Mouse (Mus musculus) heart, embryonic 13.5 days (tissue): Measurements from ENCODE around the gene Mob2. TPM values are rescaled to one million over a fixed set of nuclear protein-coding genes. Genes with fewer than 3 reads are reported as not detected.

Experiments used
- ATAC-seq: fragments of 200-750 bp; cut with Nextera tagmentation; 2 replicates; pipeline ENCODE4 v1.8.0; 2017; ENCODE audit warnings: moderate TSS enrichment; ENCODE audit not compliant: insufficient number of reproducible peaks, low FRiP score, low TSS enrichment; ENCODE audit errors: extremely low read depth
- H3K27ac ChIP-seq: fragments of 300-500 bp; sonication (generic); replicated peaks from 2 replicates; pipeline ENCODE4 v1.5.1; 2015; ENCODE audit warnings: moderate library complexity, mild to moderate bottlenecking, inconsistent platforms
- H3K27me3 ChIP-seq: fragments of 300-500 bp; sonication (generic); replicated peaks from 2 replicates; pipeline ENCODE4 v1.6.1; 2015; ENCODE audit warnings: mild to moderate bottlenecking, inconsistent platforms
- H3K36me3 ChIP-seq: fragments of 300-500 bp; sonication (generic); 2 replicates; pipeline ENCODE4 v1.6.1; 2015; ENCODE audit warnings: mild to moderate bottlenecking, inconsistent platforms
- H3K4me1 ChIP-seq: fragments of 300-500 bp; sonication (generic); 2 replicates; pipeline ENCODE4 v1.6.1; 2015; ENCODE audit warnings: inconsistent platforms
- H3K4me2 ChIP-seq: fragments of 300-500 bp; sonication (generic); 2 replicates; pipeline ENCODE4 v1.6.1; 2015; ENCODE audit warnings: inconsistent platforms, mild to moderate bottlenecking, moderate library complexity
- H3K4me3 ChIP-seq: fragments of 300-500 bp; sonication (generic); 2 replicates; pipeline ENCODE4 v1.5.1; 2015; ENCODE audit warnings: moderate library complexity, mild to moderate bottlenecking, inconsistent platforms
- H3K9ac ChIP-seq: fragments of 300-500 bp; sonication (generic); 2 replicates; pipeline ENCODE4 v1.6.1; 2015; ENCODE audit warnings: inconsistent platforms, mild to moderate bottlenecking, moderate library complexity
- H3K9me3 ChIP-seq: fragments of 300-500 bp; sonication (generic); 2 replicates; pipeline ENCODE4 v1.6.1; 2016; ENCODE audit warnings: inconsistent platforms
- WGBS: fragments of 180-500 bp; shearing (Covaris S2); methylation state at CpG from one replicate; pipeline ENCODE4 v1.1.7; 2015; ENCODE audit warnings: mixed read lengths; 5-methylcytosine and 5-hydroxymethylcytosine counted together
- polyA plus RNA-seq: library from polyadenylated mRNA; unstranded; fragments of >200 nt; fragmentation: Nextera tagmentation; extraction: Ambion mirVana; gene quantifications from 2 replicates; pipeline ENCODE4 v1.2.1, GENCODE M21; 2015

The Mob2 gene
- polyA plus RNA-seq, 1 experiment from 2014 or later, result 42.8 TPM

DNA sequence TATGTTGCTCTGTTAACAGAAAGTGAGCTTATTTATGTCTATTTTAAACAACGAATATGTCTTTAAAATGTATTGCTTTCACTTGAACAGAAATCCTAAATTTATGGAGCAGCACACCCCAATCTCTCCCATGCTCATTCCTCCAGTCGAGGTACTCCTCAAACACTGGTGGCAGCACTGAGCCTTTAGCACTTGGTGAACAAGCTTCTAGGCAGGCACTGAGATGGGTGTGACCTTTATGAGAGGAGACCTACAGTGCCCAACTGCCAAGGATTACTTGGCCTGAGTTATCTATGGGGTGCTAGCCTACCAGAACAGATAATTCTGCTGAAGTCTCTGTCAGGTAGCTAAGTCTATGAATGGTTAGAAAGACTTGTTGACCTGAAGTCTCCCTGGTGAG lies 41.2 kb downstream of the Mob2 start:
- no peak overlapping the region for H3K27ac ChIP-seq
- H3K36me3 ChIP-seq, result peaks cover 15% of the 10 kb centered on the region
- WGBS, result 60% methylated on average over 2 of the region's 2 CpGs
- H3K4me2 ChIP-seq, result no peak overlapping the region
- no peaks in the 10 kb centered on the region for H3K9me3 ChIP-seq
- H3K4me1 ChIP-seq, result peaks cover 37% of the 10 kb centered on the region
- no peaks in the 10 kb centered on the region for H3K27me3 ChIP-seq
- no peak overlapping the region for H3K9ac ChIP-seq
- no peak overlapping the region for H3K4me3 ChIP-seq
- no peak for ATAC-seq

DNA sequence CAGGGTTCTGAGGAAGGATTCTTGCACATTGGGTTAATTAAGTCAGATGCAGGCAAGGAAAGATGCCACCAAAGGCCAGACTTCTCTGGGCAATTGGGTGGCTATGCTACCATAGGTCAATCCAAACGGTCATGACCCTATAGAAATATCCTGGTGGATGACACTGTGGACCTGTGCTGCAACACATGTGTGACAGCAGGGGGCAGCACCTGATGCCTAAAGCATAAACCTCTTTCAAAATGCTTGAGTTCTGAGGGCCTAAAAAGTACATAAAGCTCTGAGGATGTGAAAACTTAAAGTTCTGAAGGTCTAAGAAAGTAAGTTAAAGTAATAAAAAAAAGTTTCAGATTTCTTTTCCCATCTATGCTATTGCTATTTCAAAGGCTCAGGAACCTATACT lies 44.3 kb downstream of the Mob2 start:
- H3K9ac ChIP-seq, result no peak overlapping the region
- H3K27me3 ChIP-seq, result no peaks in the 10 kb centered on the region
- ATAC-seq, result no peak
- no peak overlapping the region for H3K4me2 ChIP-seq
- peaks cover 44% of the 10 kb centered on the region for H3K36me3 ChIP-seq
- H3K9me3 ChIP-seq, result no peaks in the 10 kb centered on the region
- H3K27ac ChIP-seq, result no peak overlapping the region
- no peak overlapping the region for H3K4me3 ChIP-seq
- 47% methylated on average over 1 of the region's 1 CpGs for WGBS
- H3K4me1 ChIP-seq, result peaks cover 28% of the 10 kb centered on the region

DNA sequence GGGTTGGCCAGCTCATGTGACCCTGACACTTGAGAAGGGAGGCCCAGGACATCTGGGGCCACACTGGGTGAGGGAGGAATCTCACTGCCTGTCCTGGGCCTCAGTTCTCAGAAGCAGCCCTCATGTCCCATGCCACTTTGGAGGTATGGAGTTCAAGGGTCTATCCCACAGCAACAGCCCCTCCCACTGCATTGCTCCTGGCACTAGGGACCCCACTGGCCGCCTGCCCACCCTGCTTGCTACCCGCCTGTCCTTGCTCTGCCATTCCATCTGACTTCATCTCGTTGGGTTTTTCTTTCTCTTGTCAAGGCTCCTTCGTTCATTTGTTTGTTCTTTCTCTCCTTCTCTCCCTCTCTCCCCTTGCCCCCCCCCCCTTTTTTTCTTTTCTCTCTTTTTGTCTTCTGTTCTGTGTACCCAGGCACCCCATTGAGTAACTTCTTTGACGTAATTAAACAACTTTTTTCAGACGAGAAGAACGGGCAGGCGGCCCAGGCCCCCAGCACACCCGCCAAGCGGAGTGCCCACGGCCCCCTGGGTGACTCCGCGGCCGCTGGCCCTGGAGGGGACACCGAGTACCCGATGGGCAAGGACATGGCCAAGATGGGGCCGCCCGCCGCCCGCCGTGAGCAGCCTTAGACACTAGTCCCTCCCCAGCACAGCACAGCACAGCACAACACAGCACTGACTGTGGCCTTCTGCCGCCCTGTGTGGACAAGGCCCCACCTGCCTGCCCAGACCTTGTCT lies 59.1 kb downstream of the Mob2 start:
- Histone ChIP-seq H3K4me1 (peaks cover 4% of the 10 kb centered on the region; the same call in 1 of the 2 replicates), H3K4me2 (no peak overlapping the region), H3K4me3 (no peak overlapping the region), H3K27me3 (no peaks in the 10 kb centered on the region), H3K36me3 (peaks cover 6% of the 10 kb centered on the region; the same call in 1 of the 2 replicates), H3K9me3 (no peaks in the 10 kb centered on the region), H3K27ac (no peak overlapping the region), H3K9ac (no peak overlapping the region)
- ATAC-seq, result no peak
- 85% methylated on average over 22 of the region's 22 CpGs for WGBS

DNA sequence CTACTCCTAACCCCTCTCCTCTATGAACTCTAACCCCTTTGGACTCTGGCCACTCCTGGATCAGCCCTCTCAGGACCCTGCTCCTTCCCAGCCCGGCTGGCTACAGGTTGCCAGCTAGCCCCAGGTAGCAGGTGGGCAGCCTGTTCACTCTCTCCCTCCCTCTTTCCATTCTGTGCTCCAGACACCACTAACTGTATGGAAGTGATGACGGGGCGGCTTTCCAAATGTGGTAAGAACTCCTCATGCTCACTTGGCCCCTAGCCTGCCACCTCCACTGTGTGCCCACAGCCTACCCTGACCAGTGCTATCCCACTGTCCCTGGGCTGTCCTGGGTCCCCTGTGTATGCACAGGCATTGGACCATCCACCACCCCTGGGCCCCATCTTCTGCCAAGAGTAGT lies 60.2 kb downstream of the Mob2 start:
- no peak overlapping the region for H3K4me3 ChIP-seq
- 89% methylated on average over 3 of the region's 3 CpGs for WGBS
- no peak for ATAC-seq

DNA sequence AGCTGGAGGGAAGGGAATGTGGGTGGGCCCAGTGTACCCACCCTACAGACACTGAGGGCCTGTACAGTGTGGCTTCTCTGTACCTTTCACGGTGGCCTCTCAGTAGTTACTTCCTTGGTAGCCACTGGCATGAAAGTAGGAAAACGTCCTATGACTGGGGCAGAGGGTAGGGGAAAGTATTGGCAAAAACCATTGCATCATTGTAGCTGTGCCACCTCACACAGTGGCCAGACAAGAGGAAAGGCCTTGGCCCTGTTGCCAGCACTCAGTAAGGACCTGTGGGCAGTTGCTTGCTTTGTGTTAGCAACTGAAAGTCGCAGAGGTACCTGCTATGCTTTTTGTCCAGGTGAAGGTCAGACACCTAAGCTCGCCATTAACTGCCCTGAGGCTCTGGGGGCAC lies 66.7 kb downstream of the Mob2 start:
- Histone ChIP-seq H3K27ac (no peak overlapping the region), H3K4me1 (no peaks in the 10 kb centered on the region), H3K27me3 (no peaks in the 10 kb centered on the region), H3K4me2 (no peak overlapping the region), H3K9me3 (no peaks in the 10 kb centered on the region), H3K9ac (no peak overlapping the region), H3K36me3 (no peaks in the 10 kb centered on the region), H3K4me3 (no peak overlapping the region)
- no peak for ATAC-seq
- WGBS, result 80% methylated on average over 4 of the region's 4 CpGs

More for the DNA sequence above, 60.2 kb downstream of the Mob2 start:
- no peak overlapping the region for H3K4me2 ChIP-seq
- no peaks in the 10 kb centered on the region for H3K27me3 ChIP-seq
- H3K9ac ChIP-seq, result no peak overlapping the region
- H3K9me3 ChIP-seq, result no peaks in the 10 kb centered on the region
- no peak overlapping the region for H3K27ac ChIP-seq
- H3K4me1 ChIP-seq, result peaks cover 4% of the 10 kb centered on the region; the same call in 1 of the 2 replicates
- H3K36me3 ChIP-seq, result peaks cover under 1% of the 10 kb centered on the region; the same call in 1 of the 2 replicates

DNA sequence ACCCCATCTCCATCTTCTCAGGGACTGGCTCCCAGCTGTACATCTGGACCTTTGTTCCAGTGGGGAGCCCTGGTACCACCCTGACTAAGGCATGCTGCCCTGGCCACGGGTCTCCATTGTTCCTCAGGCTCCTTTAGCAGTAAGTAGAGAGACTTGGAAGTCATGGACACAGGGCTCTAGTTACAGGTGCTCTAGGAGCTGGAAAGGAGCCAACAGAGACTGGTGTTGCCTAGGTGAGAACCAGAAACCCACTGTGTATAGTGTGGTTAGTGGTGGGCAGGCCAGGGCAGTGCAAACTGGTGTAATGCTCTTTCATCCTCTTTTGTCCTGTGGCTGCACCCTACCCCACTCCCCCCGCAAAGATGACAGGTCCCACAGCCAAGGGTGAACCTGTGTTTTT lies 69.7 kb downstream of the Mob2 start:
- H3K9me3 ChIP-seq, result no peaks in the 10 kb centered on the region
- H3K4me3 ChIP-seq, result no peak overlapping the region
- no peak overlapping the region for H3K4me2 ChIP-seq
- H3K27ac ChIP-seq, result no peak overlapping the region
- H3K9ac ChIP-seq, result no peak overlapping the region
- WGBS, result 88% methylated on average over 2 of the region's 2 CpGs
- no peaks in the 10 kb centered on the region for H3K36me3 ChIP-seq
- ATAC-seq, result no peak
- no peaks in the 10 kb centered on the region for H3K27me3 ChIP-seq
- no peaks in the 10 kb centered on the region for H3K4me1 ChIP-seq

DNA sequence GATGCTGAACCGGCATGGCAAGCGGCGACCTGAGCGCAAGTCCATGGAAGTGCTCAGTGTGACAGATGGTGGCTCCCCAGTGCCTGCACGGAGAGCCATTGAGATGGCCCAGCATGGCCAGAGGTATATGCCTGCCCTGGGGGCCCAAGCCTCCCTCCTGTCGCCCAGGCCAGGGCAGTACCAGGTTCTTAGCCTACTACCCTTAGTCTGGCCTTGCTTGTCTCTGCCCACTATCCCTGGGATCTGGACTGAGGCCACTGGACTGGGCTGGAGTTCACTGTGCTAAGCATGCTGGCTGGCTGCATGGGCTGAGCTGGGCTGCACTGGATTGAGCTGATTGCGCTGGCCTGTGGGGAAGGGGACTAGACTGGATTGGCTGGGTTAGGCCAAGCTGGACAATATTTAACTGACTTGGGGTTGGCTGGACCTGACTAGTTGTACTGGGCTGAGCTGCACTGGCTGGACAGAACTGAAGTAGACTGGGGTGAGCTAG lies 72.5 kb downstream of the Mob2 start:
- no peak for ATAC-seq
- no peak overlapping the region for H3K9ac ChIP-seq
- no peaks in the 10 kb centered on the region for H3K9me3 ChIP-seq
- no peak overlapping the region for H3K4me2 ChIP-seq
- H3K27ac ChIP-seq, result no peak overlapping the region
- no peaks in the 10 kb centered on the region for H3K27me3 ChIP-seq
- 71% methylated on average over 7 of the region's 7 CpGs for WGBS
- H3K4me3 ChIP-seq, result no peak overlapping the region
- no peaks in the 10 kb centered on the region for H3K4me1 ChIP-seq
- H3K36me3 ChIP-seq, result no peaks in the 10 kb centered on the region

DNA sequence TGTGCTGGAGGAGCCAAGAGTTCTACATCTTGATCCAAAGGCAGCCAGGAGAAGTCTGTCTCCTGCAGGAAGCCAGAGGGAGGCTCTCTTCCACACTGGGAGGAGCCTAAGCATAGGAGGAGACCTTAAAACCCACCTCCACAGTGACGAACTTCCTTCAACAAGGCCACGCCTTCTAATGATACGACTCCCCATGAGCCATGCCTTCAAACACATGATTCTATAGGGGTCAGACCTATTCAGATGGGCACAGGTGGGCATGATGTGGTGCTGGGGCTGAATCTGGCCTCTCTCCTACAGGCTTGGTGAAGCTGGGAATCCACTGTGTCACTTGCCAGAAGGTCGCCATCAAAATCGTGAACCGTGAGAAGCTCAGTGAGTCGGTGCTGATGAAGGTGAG lies 79.6 kb downstream of the Mob2 start:
- H3K27ac ChIP-seq, result no peak overlapping the region
- no peaks in the 10 kb centered on the region for H3K9me3 ChIP-seq
- H3K4me1 ChIP-seq, result no peaks in the 10 kb centered on the region
- no peak for ATAC-seq
- H3K4me2 ChIP-seq, result no peak overlapping the region
- no peaks in the 10 kb centered on the region for H3K27me3 ChIP-seq
- H3K36me3 ChIP-seq, result no peaks in the 10 kb centered on the region
- no peak overlapping the region for H3K9ac ChIP-seq
- WGBS, result 78% methylated on average over 7 of the region's 7 CpGs
- no peak overlapping the region for H3K4me3 ChIP-seq

DNA sequence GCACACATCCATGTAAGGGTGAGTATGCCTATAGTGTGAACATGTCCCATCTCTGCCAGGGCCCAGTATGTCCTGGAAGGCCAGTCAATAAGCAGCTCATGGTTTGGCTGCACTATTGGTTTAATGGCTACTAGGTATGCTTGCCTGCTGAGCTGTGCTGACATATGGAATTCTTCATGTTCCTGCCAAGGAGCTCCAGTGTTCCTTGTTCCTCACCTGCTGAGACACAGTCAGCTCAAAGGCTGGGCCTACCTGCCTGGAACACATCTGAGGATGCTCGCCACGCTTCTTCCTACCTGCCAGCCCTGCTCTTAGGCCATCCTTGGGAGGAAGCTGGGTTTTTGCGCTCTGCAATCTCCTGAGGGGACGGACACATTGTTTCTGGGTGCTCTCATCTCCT lies 81.6 kb downstream of the Mob2 start:
- H3K4me2 ChIP-seq, result no peak overlapping the region
- no peaks in the 10 kb centered on the region for H3K27me3 ChIP-seq
- H3K9ac ChIP-seq, result no peak overlapping the region
- H3K9me3 ChIP-seq, result no peaks in the 10 kb centered on the region
- no peak overlapping the region for H3K4me3 ChIP-seq
- H3K27ac ChIP-seq, result no peak overlapping the region
- no peaks in the 10 kb centered on the region for H3K4me1 ChIP-seq
- H3K36me3 ChIP-seq, result no peaks in the 10 kb centered on the region
- no peak for ATAC-seq
- 74% methylated on average over 4 of the region's 4 CpGs for WGBS

DNA sequence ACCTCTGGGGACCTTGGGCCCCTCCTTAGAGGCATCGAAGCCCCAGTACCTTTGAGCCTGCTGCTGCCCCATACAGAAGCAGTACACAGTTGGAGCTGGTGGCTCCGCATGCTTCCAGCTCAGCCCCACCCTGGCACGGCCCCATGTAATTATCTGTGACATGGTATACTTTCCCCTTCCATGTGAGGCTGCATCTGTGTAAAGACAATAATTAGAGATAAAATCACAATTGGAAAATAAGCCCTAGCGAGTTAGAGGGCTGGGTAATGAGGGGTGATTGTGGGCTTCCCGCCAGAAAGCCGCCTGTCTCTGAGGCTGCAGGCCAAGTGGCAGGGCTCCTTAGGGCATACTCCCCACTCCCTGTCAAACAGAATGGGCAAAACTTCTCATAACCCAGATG lies 82.9 kb downstream of the Mob2 start:
- no peak for ATAC-seq
- Histone ChIP-seq H3K9ac (no peak overlapping the region), H3K4me1 (no peaks in the 10 kb centered on the region), H3K36me3 (no peaks in the 10 kb centered on the region), H3K27me3 (no peaks in the 10 kb centered on the region), H3K27ac (no peak overlapping the region), H3K4me2 (no peak overlapping the region), H3K9me3 (no peaks in the 10 kb centered on the region), H3K4me3 (no peak overlapping the region)
- 63% methylated on average over 6 of the region's 6 CpGs for WGBS

DNA sequence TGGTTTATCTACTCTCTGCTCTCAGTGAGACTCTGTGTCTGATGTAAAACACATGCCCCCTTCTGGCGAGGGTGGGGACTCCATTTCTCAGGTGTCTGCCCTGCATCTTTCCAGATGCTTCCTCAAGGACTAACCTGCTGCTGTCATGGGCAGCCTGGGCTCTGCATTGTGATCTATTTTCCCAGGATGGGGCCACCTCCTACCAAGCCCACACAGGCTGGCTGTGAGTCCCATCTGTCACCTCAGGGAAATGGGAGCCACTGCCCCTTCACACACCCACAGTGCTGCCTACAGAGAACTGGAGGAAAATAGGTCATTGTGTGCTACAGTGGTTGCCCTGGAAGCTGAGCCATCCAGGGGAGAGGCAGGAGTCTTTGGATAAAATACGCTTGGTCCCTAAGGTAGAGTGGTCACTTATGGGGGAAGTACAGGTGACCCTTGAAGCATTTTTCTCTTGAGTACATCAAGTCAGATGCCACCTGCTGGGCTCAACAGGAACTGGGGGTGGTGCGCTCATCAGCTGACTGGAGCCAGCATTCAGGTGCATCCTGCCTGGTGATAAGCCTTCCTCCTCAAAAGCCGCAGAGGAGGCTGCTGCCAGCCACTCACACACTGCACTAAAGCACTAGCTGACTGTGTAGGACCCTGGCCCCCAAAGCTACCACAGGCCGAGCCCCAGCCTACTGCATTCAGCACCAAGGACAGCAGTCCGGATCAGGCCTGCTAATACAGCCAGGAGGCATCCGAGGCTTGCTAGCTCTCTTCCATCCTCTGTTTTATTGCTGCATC lies 87.8 kb downstream of the Mob2 start:
- no peaks in the 10 kb centered on the region for H3K9me3 ChIP-seq
- H3K4me3 ChIP-seq, result no peak overlapping the region
- ATAC-seq, result no peak
- peaks cover 15% of the 10 kb centered on the region for H3K27me3 ChIP-seq
- WGBS, result 22% methylated on average over 7 of the region's 7 CpGs
- H3K4me2 ChIP-seq, result no peak overlapping the region
- H3K36me3 ChIP-seq, result no peaks in the 10 kb centered on the region
- no peak overlapping the region for H3K27ac ChIP-seq
- H3K4me1 ChIP-seq, result no peaks in the 10 kb centered on the region
- no peak overlapping the region for H3K9ac ChIP-seq
